Mouse (Mus musculus) spleen, adult 2 months (tissue): Measurements from ENCODE around the gene Abcc8.

Source experiments
- CTCF ChIP-seq: fragments of 200-500 bp; IDR thresholded peaks from 2 replicates; pipeline ENCODE4 v1.5.1; 2011; ENCODE audit warnings: mild to moderate bottlenecking, inconsistent platforms; ENCODE audit not compliant: insufficient read depth, insufficient read length, insufficient replicate concordance; ENCODE audit errors: extremely low read depth
- POLR2A ChIP-seq: fragments of 200-500 bp; IDR thresholded peaks from 2 replicates; pipeline ENCODE4 v1.6.1; 2011; ENCODE audit warnings: low read depth, low read length, inconsistent platforms

DNA sequence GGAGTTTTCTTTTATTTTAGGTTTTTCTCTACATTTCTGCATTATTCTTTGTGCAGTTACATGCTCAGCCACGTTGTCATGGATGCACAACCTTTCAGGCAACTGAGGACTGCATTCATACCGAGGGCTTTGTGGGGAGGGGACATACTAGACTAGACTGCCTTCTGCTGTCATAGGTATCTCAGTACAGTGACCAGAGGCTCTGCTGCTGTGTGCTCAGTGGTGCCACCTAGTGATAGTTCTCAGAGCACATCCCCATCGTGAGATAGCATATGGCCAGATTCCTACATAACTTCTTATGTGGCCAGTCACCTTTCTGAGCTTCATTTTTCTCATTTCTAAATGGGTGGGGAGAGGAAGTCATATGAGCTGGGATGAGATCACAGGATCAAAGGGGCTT, 1.8 kb upstream of the Abcc8 start:
- TF ChIP-seq POLR2A (no peak), CTCF (peak; percentile 67; the same call in 1 of the 2 replicates)
